ENCODE assay signal across 8 mouse cellular contexts in the genomic region with DNA sequence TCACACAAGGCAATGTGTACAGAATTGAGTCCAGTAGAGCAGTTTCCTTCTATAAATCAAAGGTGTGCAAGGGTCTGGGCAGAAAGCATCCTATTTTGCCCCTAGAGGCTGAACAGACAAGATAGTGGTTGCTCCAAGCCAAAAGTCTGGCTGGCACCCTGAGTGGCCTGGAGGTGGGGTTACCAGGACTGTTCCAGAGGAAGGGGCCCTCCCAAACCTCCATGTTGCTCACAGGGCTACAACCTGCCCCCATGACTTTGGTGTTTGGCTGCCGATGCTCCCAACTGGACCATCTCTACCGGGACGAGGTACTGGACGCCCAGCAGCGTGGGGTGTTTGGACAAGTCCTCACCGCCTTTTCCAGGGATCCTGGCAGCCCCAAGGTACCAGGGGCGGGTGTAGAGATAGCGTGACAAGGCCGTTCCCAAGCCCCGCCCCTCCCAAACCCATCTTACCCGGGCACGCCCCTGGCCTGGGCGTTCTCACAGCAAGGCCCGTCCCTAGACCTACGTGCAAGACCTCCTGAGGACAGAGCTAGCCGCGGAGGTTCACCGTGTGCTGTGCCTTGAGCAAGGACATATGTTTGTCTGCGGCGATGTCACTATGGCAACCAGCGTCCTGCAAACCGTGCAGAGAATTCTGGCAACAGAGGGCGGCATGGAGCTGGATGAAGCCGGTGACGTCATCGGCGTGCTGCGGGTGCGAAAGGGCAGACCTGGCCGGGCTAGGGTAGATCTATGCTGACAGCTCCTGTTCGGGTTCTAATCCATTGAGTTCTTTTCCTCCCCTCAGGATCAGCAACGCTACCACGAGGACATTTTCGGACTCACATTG. TPM values are rescaled to one million over a fixed set of nuclear protein-coding genes. Genes with fewer than 3 reads are reported as not detected.
A peak's percentile ranks its signal among the peaks of the same experiment; 100 is the strongest.
DNase-seq lines count a peak whose midpoint lies in the region; ATAC-seq and TF ChIP-seq lines count a peak whose summit lies in the region.

No protein-coding gene starts in this region.

- peaks cover 23% of the 10 kb centered on the region for H3K4me1 ChIP-seq in bone marrow macrophage, adult 2 months (ENCODE audit: control insufficient read depth, insufficient read depth, low read length)
- H3K4me1 ChIP-seq in embryonic fibroblast, embryonic 13.5 days (ENCODE audit: control insufficient read depth, insufficient read depth, low read length): no peaks in the 10 kb centered on the region
- peaks cover 66% of the 10 kb centered on the region for H3K4me1 ChIP-seq in heart, embryonic 10.5 days
- H3K4me1 ChIP-seq in kidney, embryonic 15.5 days: peaks cover 46% of the 10 kb centered on the region

- H3K27me3 ChIP-seq in heart, embryonic 10.5 days (ENCODE audit: insufficient read depth, poor library complexity, severe bottlenecking): peaks cover 39% of the 10 kb centered on the region
- H3K27me3 ChIP-seq in kidney, embryonic 15.5 days: peaks cover 31% of the 10 kb centered on the region

- no peak for TF ChIP-seq POLR2A in bone marrow macrophage, adult 2 months (IDR thresholded peaks at IDR 0.05; ENCODE audit: borderline replicate concordance, low read depth, low read length)
- peak; percentile 51 for TF ChIP-seq POLR2A in embryonic fibroblast, embryonic 13.5 days (IDR thresholded peaks at IDR 0.05; ENCODE audit: low read depth, low read length)

- under 1% methylated on average over 34 of the region's 34 CpGs for WGBS in heart, embryonic 10.5 days
- WGBS in kidney, embryonic 15.5 days: 1% methylated on average over 34 of the region's 34 CpGs

- no peaks in the 10 kb centered on the region for H3K9me3 ChIP-seq in heart, embryonic 10.5 days
- no peaks in the 10 kb centered on the region for H3K9me3 ChIP-seq in kidney, embryonic 15.5 days (replicated peaks)

- H3K4me3 ChIP-seq in bone marrow macrophage, adult 2 months (ENCODE audit: insufficient read depth, low read length): peak overlapping the region; percentile 28
- H3K4me3 ChIP-seq in embryonic fibroblast, embryonic 13.5 days (ENCODE audit: insufficient read depth, low read length): peak overlapping the region; percentile 32
- H3K4me3 ChIP-seq in heart, embryonic 10.5 days: peak overlapping the region; percentile 63
- H3K4me3 ChIP-seq in kidney, embryonic 15.5 days (replicated peaks): peak overlapping the region; percentile 48

- H3K27ac ChIP-seq in bone marrow macrophage, adult 2 months (ENCODE audit: insufficient read depth, low read depth, low read length): no peak overlapping the region
- H3K27ac ChIP-seq in embryonic fibroblast, embryonic 13.5 days (ENCODE audit: insufficient read depth, low read length): no peak overlapping the region
- H3K27ac ChIP-seq in heart, embryonic 10.5 days: peak overlapping the region; percentile 86
- H3K27ac ChIP-seq in kidney, embryonic 15.5 days: peak overlapping the region; percentile 35; the same call in 1 of the 2 replicates

- peaks cover 13% of the 10 kb centered on the region for H3K36me3 ChIP-seq in heart, embryonic 10.5 days
- no peaks in the 10 kb centered on the region for H3K36me3 ChIP-seq in kidney, embryonic 15.5 days

- TF ChIP-seq CTCF in bone marrow macrophage, adult 2 months (IDR thresholded peaks at IDR 0.05; ENCODE audit: low read depth, low read length): no peak; the same call in 1 of the 2 replicates
- peak; percentile 65 for TF ChIP-seq CTCF in embryonic fibroblast, embryonic 13.5 days (IDR thresholded peaks at IDR 0.05; ENCODE audit: borderline replicate concordance, insufficient read depth, low read length)

- peak overlapping the region; percentile 35 for H3K9ac ChIP-seq in kidney, embryonic 15.5 days

- ATAC-seq in kidney, embryonic 15.5 days (replicated peaks; ENCODE audit: low FRiP score): peak; percentile 70
- ATAC-seq in monocyte, adult 5-6 weeks (replicated peaks; ENCODE audit: insufficient number of reproducible peaks, low FRiP score, low TSS enrichment, poor library complexity, severe bottlenecking): peak; percentile 71

- H3K4me2 ChIP-seq in kidney, embryonic 15.5 days: peak overlapping the region; percentile 80

- DNase-seq in A20 (ENCODE audit: low read depth, low spot score) (peak; percentile 96), liver (peak; percentile 88)
- DNase-seq in heart, embryonic 10.5 days (ENCODE audit: low spot score): peak; percentile 97
- peak; percentile 84 to 92 for DNase-seq in spleen, postnatal 4 days (ENCODE audit: low spot score in 2 of 2)

RNA-seq across cellular contexts. Expression of a gene that starts 8.7 kb away (rescaled TPM):
- polyA plus RNA-seq in bone marrow macrophage, adult 2 months (2012; ENCODE audit: insufficient read depth, insufficient read length, missing spikeins): 0.39 and 1.1 TPM in 2 replicates
- 0.39 and 1.0 TPM in 2 replicates for polyA plus RNA-seq in embryonic fibroblast, embryonic 13.5 days (2011; ENCODE audit: insufficient read length, low read depth, missing spikeins)
- polyA plus RNA-seq in heart, embryonic 10.5 days (2016; fragmentation: Nextera tagmentation; extraction: Ambion mirVana): 1.2 and 2.3 TPM in 2 replicates
- 0.82 and 1.1 TPM in 2 replicates for polyA plus RNA-seq in kidney, embryonic 15.5 days (2015; fragmentation: Nextera tagmentation; extraction: Ambion mirVana)
- total RNA-seq in monocyte, adult 5-6 weeks (2017): 0.11 to 0.87 TPM in 2 of 3 replicates, not detected in the other

RNA-seq across cellular contexts. Expression of a gene that starts 10.2 kb away (rescaled TPM):
- 16.8 and 24.1 TPM in 2 replicates for polyA plus RNA-seq in bone marrow macrophage, adult 2 months (2012; ENCODE audit: insufficient read depth, insufficient read length, missing spikeins)
- polyA plus RNA-seq in embryonic fibroblast, embryonic 13.5 days (2011; ENCODE audit: insufficient read length, low read depth, missing spikeins): 10.6 and 11.7 TPM in 2 replicates
- 62.7 and 81.3 TPM in 2 replicates for polyA plus RNA-seq in heart, embryonic 10.5 days (2016; fragmentation: Nextera tagmentation; extraction: Ambion mirVana)
- polyA plus RNA-seq in kidney, embryonic 15.5 days (2015; fragmentation: Nextera tagmentation; extraction: Ambion mirVana): 59.2 and 62.0 TPM in 2 replicates
- 4.5 to 7.6 TPM (median 5.2 TPM) in 3 replicates for total RNA-seq in monocyte, adult 5-6 weeks (2017)

RNA-seq across cellular contexts. Expression of a gene that starts 18.6 kb away (rescaled TPM):
- polyA plus RNA-seq in bone marrow macrophage, adult 2 months (2012; ENCODE audit: insufficient read depth, insufficient read length, missing spikeins): not detected in 2 replicates
- polyA plus RNA-seq in embryonic fibroblast, embryonic 13.5 days (2011; ENCODE audit: insufficient read length, low read depth, missing spikeins): 0.12 TPM in 1 of 2 replicates, not detected in the other
- 23.2 and 40.8 TPM in 2 replicates for polyA plus RNA-seq in heart, embryonic 10.5 days (2016; fragmentation: Nextera tagmentation; extraction: Ambion mirVana)
- polyA plus RNA-seq in kidney, embryonic 15.5 days (2015; fragmentation: Nextera tagmentation; extraction: Ambion mirVana): 15.4 and 18.4 TPM in 2 replicates
- 0.29 TPM in 1 of 3 replicates, not detected in the others for total RNA-seq in monocyte, adult 5-6 weeks (2017)

RNA-seq across cellular contexts. Expression of a gene that starts 29.9 kb away (rescaled TPM):
- not detected in 2 replicates for polyA plus RNA-seq in bone marrow macrophage, adult 2 months (2012; ENCODE audit: insufficient read depth, insufficient read length, missing spikeins)
- polyA plus RNA-seq in embryonic fibroblast, embryonic 13.5 days (2011; ENCODE audit: insufficient read length, low read depth, missing spikeins): 2.3 and 3.5 TPM in 2 replicates
- polyA plus RNA-seq in heart, embryonic 10.5 days (2016; fragmentation: Nextera tagmentation; extraction: Ambion mirVana): 0.11 TPM in 1 of 2 replicates, not detected in the other
- 0.39 and 0.53 TPM in 2 replicates for polyA plus RNA-seq in kidney, embryonic 15.5 days (2015; fragmentation: Nextera tagmentation; extraction: Ambion mirVana)
- not detected in 3 replicates for total RNA-seq in monocyte, adult 5-6 weeks (2017)

RNA-seq across cellular contexts. Expression of a gene that starts 31.8 kb away (rescaled TPM):
- polyA plus RNA-seq in bone marrow macrophage, adult 2 months (2012; ENCODE audit: insufficient read depth, insufficient read length, missing spikeins): not detected in 2 replicates
- 2.2 and 2.9 TPM in 2 replicates for polyA plus RNA-seq in embryonic fibroblast, embryonic 13.5 days (2011; ENCODE audit: insufficient read length, low read depth, missing spikeins)
- polyA plus RNA-seq in heart, embryonic 10.5 days (2016; fragmentation: Nextera tagmentation; extraction: Ambion mirVana): 28.8 and 32.2 TPM in 2 replicates
- 7.1 and 7.2 TPM in 2 replicates for polyA plus RNA-seq in kidney, embryonic 15.5 days (2015; fragmentation: Nextera tagmentation; extraction: Ambion mirVana)
- 0.53 TPM in 1 of 3 replicates, not detected in the others for total RNA-seq in monocyte, adult 5-6 weeks (2017)

Comparison
In these comparisons a context has a peak if more than half of its experiments do, and no peak if none do; other contexts are left out.
1. H3K27ac ChIP-seq: peak in heart, embryonic 10.5 days (single experiment) and kidney, embryonic 15.5 days (single experiment); none in bone marrow macrophage, adult 2 months (single experiment) and embryonic fibroblast, embryonic 13.5 days (single experiment).
2. RNA of a gene that starts 18.6 kb away (polyA plus RNA-seq): 23.2 to 40.8 TPM in heart, embryonic 10.5 days and 15.4 to 18.4 TPM in kidney, embryonic 15.5 days; 0.12 TPM in embryonic fibroblast, embryonic 13.5 days and not detected in bone marrow macrophage, adult 2 months; every median in the first group is over 10 times any median in the second.
3. Peak in every context shown above with its lines, with median percentiles within 50 percentile points of each other: DNase-seq and H3K4me3 ChIP-seq.